Comparison of ENCODE assay signal across 16 mouse cellular contexts in the genomic region with DNA sequence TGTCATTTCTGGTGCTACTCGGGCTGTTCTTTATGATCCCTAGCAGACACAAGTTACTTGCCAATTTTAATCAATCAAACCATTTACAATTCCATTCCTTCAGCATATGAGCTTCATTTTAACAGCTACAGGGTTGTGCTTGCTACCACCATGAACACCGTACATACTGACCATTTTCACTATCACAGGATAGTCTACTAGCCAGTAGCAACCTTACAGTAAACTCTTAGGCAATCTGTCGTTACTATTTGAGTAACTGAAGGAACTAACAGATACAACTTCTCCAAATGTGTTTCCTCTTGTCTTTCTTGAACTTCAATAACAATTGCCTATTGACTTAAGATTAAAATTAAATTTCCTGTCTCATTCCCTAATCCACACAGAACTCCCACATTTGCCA.
"Had no signal": no experiment of that assay in that cellular context is flagged by ENCODE, and none has a peak within 500 bp of the region (broad histone marks: within the 10 kb centered on the region; RNA-seq: fewer than 3 reads in every experiment).

No protein-coding gene starts in this region.

- H3K36me3 ChIP-seq: neural tube, embryonic 13.5 days; neural tube, embryonic 15.5 days; stomach, embryonic 15.5 days had no signal

- H3K27me3 ChIP-seq: neural tube, embryonic 13.5 days; neural tube, embryonic 15.5 days; stomach, embryonic 15.5 days had no signal

- H3K4me1 ChIP-seq: neural tube, embryonic 15.5 days; stomach, embryonic 15.5 days had no signal

- H3K27ac ChIP-seq: neural tube, embryonic 13.5 days; neural tube, embryonic 15.5 days; stomach, embryonic 15.5 days; stomach, postnatal 0 days had no signal

- H3K9me3 ChIP-seq: neural tube, embryonic 15.5 days; stomach, embryonic 15.5 days had no signal

- H3K4me3 ChIP-seq: neural tube, embryonic 13.5 days; neural tube, embryonic 15.5 days; stomach, embryonic 15.5 days had no signal

- DNase-seq: retina, postnatal 1 day; right cerebral cortex, adult 18-20 months; right cerebral cortex, postnatal 14 days; right cerebral cortex, postnatal 25 days; right cerebral cortex, postnatal 4 days; spleen, adult 18-20 months; thymus, adult 18-20 months; thymus, adult 2 months; thymus, postnatal 14 days; thymus, postnatal 25 days; thymus, postnatal 36 days; thymus, postnatal 4 days had no signal
